Mouse (Mus musculus) embryonic facial prominence, embryonic 10.5 days (tissue): ENCODE results near the gene Herc4. TPM values are rescaled to one million over a fixed set of nuclear protein-coding genes. Genes with fewer than 3 reads are reported as not detected.

Experiments used
- DNase-seq: peaks from one replicate; pipeline ENCODE4 v3.0.0-alpha.2; 2017; ENCODE audit warnings: low spot score
- H3K27ac ChIP-seq: fragments of 300-500 bp; sonication (generic); replicated peaks from 2 replicates; pipeline ENCODE4 v1.5.1; 2016; ENCODE audit warnings: mild to moderate bottlenecking
- H3K27me3 ChIP-seq: fragments of 300-500 bp; sonication (generic); replicated peaks from 2 replicates; pipeline ENCODE4 v1.6.1; 2016; ENCODE audit warnings: low read depth, mild to moderate bottlenecking; ENCODE audit not compliant: poor library complexity, severe bottlenecking
- H3K36me3 ChIP-seq: fragments of 300-500 bp; sonication (generic); replicated peaks from 2 replicates; pipeline ENCODE4 v1.6.1; 2016; ENCODE audit warnings: mild to moderate bottlenecking, moderate library complexity
- H3K4me1 ChIP-seq: fragments of 300-500 bp; sonication (generic); 2 replicates; pipeline ENCODE4 v1.6.1; 2016
- H3K4me3 ChIP-seq: fragments of 300-500 bp; sonication (generic); 2 replicates; pipeline ENCODE4 v1.5.1; 2016; ENCODE audit warnings: mild to moderate bottlenecking, moderate library complexity
- H3K9me3 ChIP-seq: fragments of 300-500 bp; sonication (generic); 2 replicates; pipeline ENCODE4 v1.6.1; 2016; ENCODE audit warnings: mild to moderate bottlenecking
- WGBS: fragments of 180-500 bp; shearing (Covaris S2); methylation state at CpG from one replicate; pipeline ENCODE4 v1.1.7; 2016; 5-methylcytosine and 5-hydroxymethylcytosine counted together
- polyA plus RNA-seq: library from polyadenylated mRNA; unstranded; fragments of >200 nt; fragmentation: Nextera tagmentation; extraction: Ambion mirVana; gene quantifications from 2 replicates; pipeline ENCODE4 v1.2.1, GENCODE M21; 2016

Herc4 gene
- polyA plus RNA-seq, 1 experiment from 2014 or later = 46.1 TPM

- Histone ChIP-seq H3K36me3 (no peaks in the 10 kb centered on the region), H3K4me1 (no peaks in the 10 kb centered on the region), H3K27me3 (no peaks in the 10 kb centered on the region), H3K4me3 (no peak overlapping the region), H3K9me3 (no peaks in the 10 kb centered on the region), H3K27ac (no peak overlapping the region)
- 92% methylated on average over 6 of the region's 6 CpGs for WGBS
- DNase-seq = no peak
These were observed 6.9 kb upstream of the Herc4 start for GRCm38 (mm10) chr10:63236663-63237062.

- no peak overlapping the region for H3K27ac ChIP-seq
- no peak overlapping the region for H3K4me3 ChIP-seq
- H3K36me3 ChIP-seq = no peaks in the 10 kb centered on the region
- H3K9me3 ChIP-seq = no peaks in the 10 kb centered on the region
- H3K27me3 ChIP-seq = no peaks in the 10 kb centered on the region
- no peaks in the 10 kb centered on the region for H3K4me1 ChIP-seq
- 68% methylated on average over 2 of the region's 2 CpGs for WGBS
- DNase-seq = no peak
These were observed 6.4 kb upstream of the Herc4 start for GRCm38 (mm10) chr10:63237206-63237605.

- 81% methylated on average over 4 of the region's 4 CpGs for WGBS
- Histone ChIP-seq H3K4me1 (peaks cover 7% of the 10 kb centered on the region), H3K4me3 (no peak overlapping the region), H3K27ac (no peak overlapping the region), H3K36me3 (no peaks in the 10 kb centered on the region), H3K9me3 (no peaks in the 10 kb centered on the region), H3K27me3 (no peaks in the 10 kb centered on the region)
- DNase-seq = no peak
These were observed 5.5 kb upstream of the Herc4 start for GRCm38 (mm10) chr10:63238090-63238489.

- H3K4me3 ChIP-seq = no peak overlapping the region
- WGBS = 85% methylated on average over 2 of the region's 2 CpGs
- no peak for DNase-seq
- H3K27ac ChIP-seq = no peak overlapping the region
- no peaks in the 10 kb centered on the region for H3K27me3 ChIP-seq
- peaks cover 7% of the 10 kb centered on the region for H3K4me1 ChIP-seq
- no peaks in the 10 kb centered on the region for H3K9me3 ChIP-seq
- no peaks in the 10 kb centered on the region for H3K36me3 ChIP-seq
These were observed 3.8 kb upstream of the Herc4 start for GRCm38 (mm10) chr10:63239848-63240247.

- Histone ChIP-seq H3K27me3 (no peaks in the 10 kb centered on the region), H3K4me3 (no peak overlapping the region), H3K36me3 (peaks cover 6% of the 10 kb centered on the region), H3K27ac (no peak overlapping the region), H3K9me3 (no peaks in the 10 kb centered on the region), H3K4me1 (peaks cover 7% of the 10 kb centered on the region)
- no peak for DNase-seq
- WGBS = 70% methylated on average over 2 of the region's 2 CpGs
These were observed 2.7 kb upstream of the Herc4 start for GRCm38 (mm10) chr10:63240868-63241271.

- H3K4me3 ChIP-seq = peak overlapping the region; percentile 95
- no peaks in the 10 kb centered on the region for H3K9me3 ChIP-seq
- DNase-seq = no peak
- WGBS = 32% methylated on average over 12 of the region's 12 CpGs
- no peaks in the 10 kb centered on the region for H3K27me3 ChIP-seq
- peak overlapping the region; percentile 96; the same call in 1 of the 2 replicates for H3K27ac ChIP-seq
- H3K4me1 ChIP-seq = peaks cover 7% of the 10 kb centered on the region
- H3K36me3 ChIP-seq = peaks cover 22% of the 10 kb centered on the region
These were observed 693 bp upstream of the Herc4 start for GRCm38 (mm10) chr10:63242798-63243435.

GRCm38 (mm10) chr10:63244055-63244671 is 553 bp downstream of the Herc4 start:
- Histone ChIP-seq H3K9me3 (no peaks in the 10 kb centered on the region), H3K4me1 (peaks cover 7% of the 10 kb centered on the region), H3K36me3 (peaks cover 27% of the 10 kb centered on the region), H3K4me3 (peak overlapping the region; percentile 95), H3K27ac (peak overlapping the region; percentile 96), H3K27me3 (no peaks in the 10 kb centered on the region)
- WGBS = under 1% methylated on average over 41 of the region's 41 CpGs
- DNase-seq = no peak

GRCm38 (mm10) chr10:63244746-63245145 is 1.1 kb downstream of the Herc4 start:
- DNase-seq = peak; percentile 49
- 17% methylated on average over 5 of the region's 5 CpGs for WGBS

GRCm38 (mm10) chr10:63245846-63246245 is 2.2 kb downstream of the Herc4 start:
- no peak for DNase-seq
- Histone ChIP-seq H3K4me3 (no peak overlapping the region), H3K36me3 (peaks cover 44% of the 10 kb centered on the region), H3K4me1 (peaks cover 7% of the 10 kb centered on the region), H3K27ac (no peak overlapping the region), H3K9me3 (no peaks in the 10 kb centered on the region), H3K27me3 (no peaks in the 10 kb centered on the region)
- WGBS = 92% methylated on average over 3 of the region's 3 CpGs

More at GRCm38 (mm10) chr10:63244746-63245145, 1.1 kb downstream of the Herc4 start:
- Histone ChIP-seq H3K4me1 (peaks cover 7% of the 10 kb centered on the region), H3K36me3 (peaks cover 33% of the 10 kb centered on the region), H3K4me3 (peak overlapping the region; percentile 95), H3K27ac (peak overlapping the region; percentile 96), H3K27me3 (no peaks in the 10 kb centered on the region), H3K9me3 (no peaks in the 10 kb centered on the region)

- H3K4me3 ChIP-seq = no peak overlapping the region
- no peaks in the 10 kb centered on the region for H3K9me3 ChIP-seq
- WGBS = 88% methylated on average over 7 of the region's 7 CpGs
- peaks cover 6% of the 10 kb centered on the region for H3K4me1 ChIP-seq
- no peak overlapping the region for H3K27ac ChIP-seq
- H3K27me3 ChIP-seq = no peaks in the 10 kb centered on the region
- peaks cover 52% of the 10 kb centered on the region for H3K36me3 ChIP-seq
- no peak for DNase-seq
These were observed 3.8 kb downstream of the Herc4 start for GRCm38 (mm10) chr10:63247457-63247856.

- DNase-seq = no peak
- no peaks in the 10 kb centered on the region for H3K27me3 ChIP-seq
- no peak overlapping the region for H3K4me3 ChIP-seq
- peaks cover 61% of the 10 kb centered on the region for H3K36me3 ChIP-seq
- 91% methylated on average over 6 of the region's 6 CpGs for WGBS
- no peaks in the 10 kb centered on the region for H3K4me1 ChIP-seq
- no peaks in the 10 kb centered on the region for H3K9me3 ChIP-seq
- no peak overlapping the region for H3K27ac ChIP-seq
These were observed 4.8 kb downstream of the Herc4 start for GRCm38 (mm10) chr10:63248421-63248820.

- no peaks in the 10 kb centered on the region for H3K9me3 ChIP-seq
- no peak overlapping the region for H3K4me3 ChIP-seq
- H3K27ac ChIP-seq = no peak overlapping the region
- DNase-seq = no peak
- no peaks in the 10 kb centered on the region for H3K27me3 ChIP-seq
- H3K36me3 ChIP-seq = peaks cover 35% of the 10 kb centered on the region
- WGBS = 77% methylated on average over 3 of the region's 3 CpGs
- H3K4me1 ChIP-seq = no peaks in the 10 kb centered on the region
These were observed 15.1 kb downstream of the Herc4 start for GRCm38 (mm10) chr10:63258696-63259095.

- Histone ChIP-seq H3K9me3 (no peaks in the 10 kb centered on the region), H3K27me3 (no peaks in the 10 kb centered on the region), H3K27ac (no peak overlapping the region), H3K4me1 (no peaks in the 10 kb centered on the region), H3K36me3 (peaks cover 38% of the 10 kb centered on the region), H3K4me3 (no peak overlapping the region)
- no peak for DNase-seq
- WGBS = 92% methylated on average over 3 of the region's 3 CpGs
These were observed 15.7 kb downstream of the Herc4 start for GRCm38 (mm10) chr10:63259340-63259739.
